Mouse (Mus musculus) cerebellum, postnatal 14 days (tissue): Measurements from ENCODE around the gene Slc50a1.

Experiments used
- DNase-seq, 2 experiments: peaks; one replicate each; pipeline ENCODE4 v3.0.0; 2021; ENCODE audit warnings: mixed read lengths in 2 of 2

Slc50a1 gene

GRCm38 (mm10) chr3:89270051-89270755, at the start of gene Slc50a1:
TSS of gene Slc50a1 (minus strand) at chr3:89270570.
- peak; percentile 92 to 93 for DNase-seq

DNA sequence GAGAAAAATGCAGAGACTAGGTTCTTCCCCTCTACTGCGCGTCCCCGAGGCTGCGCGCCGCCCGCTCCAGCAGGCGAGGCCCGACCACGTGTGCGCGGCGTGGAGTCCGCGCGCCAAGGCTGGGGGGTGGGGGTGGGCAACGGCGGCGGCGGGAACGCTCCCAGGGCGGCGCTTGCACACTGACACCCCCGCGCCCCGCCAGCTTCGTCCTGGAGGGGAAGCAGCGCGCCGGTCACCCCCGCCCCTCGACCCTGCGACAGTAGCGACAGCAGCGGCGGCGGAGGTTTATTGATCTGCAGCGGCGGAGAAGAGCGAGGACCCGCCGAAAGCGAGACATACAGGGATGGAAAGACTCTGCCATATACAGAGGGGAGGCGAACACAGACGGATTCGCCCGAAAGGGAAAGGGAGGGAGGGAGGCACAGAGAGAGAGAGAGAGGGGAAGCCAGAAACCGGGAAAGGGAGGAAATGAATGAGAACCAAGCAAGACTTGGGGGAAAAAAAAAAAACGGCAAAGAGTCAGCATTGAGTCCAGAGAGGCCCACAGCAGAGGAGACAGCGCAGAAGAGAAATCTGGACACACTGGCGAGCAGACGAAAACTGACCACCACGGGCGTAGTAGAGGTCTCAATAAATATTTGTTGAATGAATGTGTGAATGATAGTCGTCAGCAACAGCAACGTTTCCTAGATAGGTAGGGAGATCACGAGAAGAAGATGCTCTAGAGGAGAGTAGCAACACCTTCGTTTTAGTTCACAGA, 49.4 kb upstream of the Slc50a1 start:
- peak in 1 of 2 experiments; percentile 39 for DNase-seq

- peak in 1 of 2 experiments; percentile 45 for DNase-seq
Observed at GRCm38 (mm10) chr3:89318971-89319590, 48.7 kb upstream of the Slc50a1 start.

DNA sequence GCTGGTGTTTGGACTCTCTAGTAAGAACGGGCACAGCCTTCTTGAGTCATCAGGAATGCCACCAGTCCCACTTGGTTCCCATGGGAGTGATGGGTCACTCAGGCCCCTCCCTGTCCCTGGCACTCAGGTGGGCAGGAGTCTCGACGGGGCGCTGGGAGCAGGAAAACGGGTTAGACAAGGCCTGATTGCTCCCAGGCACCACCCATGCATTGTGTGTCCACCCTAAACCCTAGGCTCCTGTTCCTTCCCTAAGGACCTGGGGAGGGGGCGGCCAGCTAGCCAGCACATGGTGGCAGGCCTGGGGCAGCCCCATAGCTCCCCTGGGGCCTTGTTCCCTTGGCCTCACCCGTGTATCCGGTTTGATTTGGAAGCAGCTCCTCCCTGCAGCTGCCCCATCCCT, 47.9 kb upstream of the Slc50a1 start:
- DNase-seq = peak in 1 of 2 experiments; percentile 20

DNA sequence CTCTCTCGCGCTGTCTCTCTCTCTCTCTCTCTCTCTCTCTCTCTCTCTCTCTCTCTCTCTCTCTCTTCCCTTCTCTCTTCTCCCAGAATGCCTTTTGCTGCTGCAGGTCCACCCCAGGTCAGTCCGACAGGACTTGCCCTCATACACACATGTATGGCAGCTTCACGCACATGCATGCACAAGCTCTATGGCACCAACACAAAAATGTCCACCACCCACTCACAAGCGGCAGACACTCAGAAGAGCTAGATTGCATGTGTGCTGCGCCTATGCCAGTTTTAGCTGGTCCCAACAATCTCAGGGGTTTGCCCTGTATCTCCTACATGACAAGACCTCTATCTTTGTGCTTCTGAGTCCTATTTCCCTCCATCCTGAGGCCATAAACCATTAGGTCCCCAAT, 46.9 kb upstream of the Slc50a1 start:
- DNase-seq = no peak

GRCm38 (mm10) chr3:89316833-89317232, 46.5 kb upstream of the Slc50a1 start:
- DNase-seq = peak; percentile 93 to 94

DNA sequence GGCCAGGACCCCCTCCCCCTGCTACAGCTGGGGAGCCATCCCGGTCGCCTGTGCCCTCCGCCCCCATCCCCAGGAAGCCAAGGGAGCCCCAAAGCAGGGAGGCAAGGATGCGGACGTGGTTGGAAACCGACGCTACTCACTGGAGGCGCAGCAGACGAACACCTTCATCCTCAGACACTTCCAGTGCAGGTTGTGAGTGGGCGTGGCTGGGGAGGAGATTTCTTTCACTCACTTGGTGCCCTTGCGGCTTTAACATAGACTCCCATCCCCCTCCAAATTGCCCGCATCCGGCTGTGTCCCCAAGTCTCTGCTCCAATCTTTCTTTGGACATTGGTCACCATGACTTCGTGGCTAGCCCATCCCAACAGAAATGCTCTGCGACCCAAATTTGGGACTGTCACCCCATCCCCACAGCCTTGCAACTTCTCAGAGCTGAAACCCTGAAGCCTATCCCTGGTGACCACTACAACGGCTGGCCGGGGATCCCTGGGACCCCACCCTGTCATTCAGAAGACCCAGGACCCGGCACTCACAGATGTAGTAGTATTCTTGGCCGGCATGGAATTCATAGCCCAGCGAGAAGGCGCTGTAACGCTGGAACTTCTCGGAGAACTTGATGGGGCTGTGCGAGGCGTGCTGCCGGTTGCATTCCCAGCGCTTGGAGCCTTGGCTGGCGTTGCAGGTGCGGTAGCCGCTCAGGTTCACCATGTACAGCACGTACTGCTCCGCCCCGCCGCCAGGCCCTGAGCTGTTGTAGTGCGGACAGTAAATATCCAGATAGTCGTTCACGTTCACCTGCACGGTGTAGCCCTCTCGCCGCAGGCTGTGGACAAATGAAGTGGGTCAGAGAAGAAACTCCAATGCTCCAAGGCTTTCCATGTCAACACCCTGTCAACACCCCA, 45.8 kb upstream of the Slc50a1 start:
- peak in 1 of 2 experiments; percentile 41 for DNase-seq

DNA sequence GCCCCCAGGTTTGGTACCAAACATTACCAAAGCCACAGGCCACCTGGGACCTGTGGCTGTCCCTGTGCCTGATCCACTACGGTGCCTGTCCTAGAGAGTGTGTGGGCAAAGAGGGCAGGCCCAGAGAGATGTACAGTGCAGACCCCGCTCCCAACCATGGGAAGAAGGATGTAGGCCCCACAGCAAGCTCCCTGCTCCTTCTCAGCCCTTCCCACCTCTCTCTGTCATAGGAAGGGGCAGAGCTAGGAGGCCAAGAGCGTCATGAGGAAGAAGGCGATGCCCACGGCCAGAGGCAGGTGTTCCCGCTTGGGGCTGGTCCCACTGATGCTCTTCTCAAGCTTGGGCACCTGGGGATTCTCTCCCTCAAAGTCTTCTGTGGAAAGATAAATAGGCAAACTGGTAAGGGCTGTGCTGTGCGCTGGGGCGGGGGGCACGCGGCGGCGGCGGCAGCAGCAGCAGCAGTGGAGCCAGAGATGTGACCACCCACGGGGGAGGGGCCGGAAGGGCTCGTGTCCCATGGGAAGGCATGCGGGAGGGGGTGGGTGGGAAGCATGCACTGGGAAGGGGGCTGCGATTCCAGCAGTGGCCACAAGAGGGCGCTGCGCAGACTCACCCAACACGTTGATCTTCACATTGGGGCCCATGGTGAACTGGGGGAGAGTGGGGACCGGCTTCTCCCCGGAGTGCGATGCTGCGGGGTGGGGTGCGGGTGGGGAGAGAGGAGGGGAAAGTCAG, 45.0 kb upstream of the Slc50a1 start:
- DNase-seq = peak; percentile 83 to 93

DNA sequence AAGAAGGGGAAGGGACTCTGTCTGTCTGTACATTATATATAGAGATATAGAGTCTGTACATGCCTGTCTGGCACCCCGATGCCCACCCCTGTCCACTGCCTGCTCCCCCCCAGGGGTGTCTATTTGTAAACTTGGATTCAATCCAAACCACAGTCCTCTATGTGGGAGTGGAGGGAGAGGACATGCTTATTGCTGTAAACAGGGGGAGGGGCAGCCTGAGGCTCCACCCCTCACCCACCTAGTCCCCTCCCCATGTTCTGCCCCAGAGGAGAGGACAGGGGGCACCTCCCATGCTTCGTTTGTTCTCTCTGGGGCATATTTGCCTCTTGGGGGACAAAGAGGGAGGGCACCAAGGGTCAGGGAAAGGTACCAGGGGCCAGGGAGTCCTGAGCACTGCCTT, 44.4 kb upstream of the Slc50a1 start:
- no peak for DNase-seq

GRCm38 (mm10) chr3:89314340-89314739, 44.0 kb upstream of the Slc50a1 start:
- no peak for DNase-seq

DNA sequence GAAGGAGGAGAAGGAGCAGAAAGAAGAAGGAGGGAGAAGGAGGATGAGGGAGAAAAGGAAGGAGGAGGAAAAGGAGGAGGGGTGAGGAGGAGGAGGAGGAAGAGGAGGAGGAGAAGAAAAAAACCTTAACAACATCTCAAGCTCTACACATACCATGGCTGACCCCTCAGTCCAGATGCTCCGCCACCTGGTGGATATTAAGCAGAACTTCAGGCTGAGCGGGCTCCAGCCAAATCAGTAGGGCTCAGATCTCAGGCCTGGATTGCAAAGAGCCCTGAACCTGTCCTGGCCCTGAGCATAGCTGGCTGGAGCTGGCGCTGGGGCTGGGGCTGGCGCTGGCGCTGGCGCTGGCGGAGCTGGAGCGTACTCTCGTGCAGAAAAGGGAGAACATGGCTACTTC, 37.7 kb upstream of the Slc50a1 start:
- DNase-seq = peak; percentile 84

- DNase-seq = no peak
Observed at GRCm38 (mm10) chr3:89305551-89306325, 35.4 kb upstream of the Slc50a1 start.

DNA sequence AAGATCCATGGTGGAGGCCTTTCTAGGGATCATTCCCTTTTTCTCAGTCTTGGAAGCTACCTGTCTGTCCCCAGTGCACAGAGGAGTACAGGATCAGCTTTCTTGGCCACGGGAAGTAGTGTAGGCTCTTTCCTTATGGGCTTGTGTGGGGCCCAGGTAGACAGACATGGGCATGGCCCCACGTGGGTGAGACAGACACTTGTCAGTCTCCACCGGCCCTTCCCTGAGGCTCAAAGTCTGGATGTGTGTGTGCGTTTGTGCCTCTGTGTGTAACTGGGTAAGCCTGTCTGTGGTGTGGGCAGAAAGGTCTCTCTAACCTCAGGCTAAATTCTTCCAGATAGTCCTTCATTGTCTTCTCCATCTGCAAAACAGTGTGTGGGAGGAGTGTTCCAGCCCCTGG, 34.7 kb upstream of the Slc50a1 start:
- DNase-seq = no peak

DNA sequence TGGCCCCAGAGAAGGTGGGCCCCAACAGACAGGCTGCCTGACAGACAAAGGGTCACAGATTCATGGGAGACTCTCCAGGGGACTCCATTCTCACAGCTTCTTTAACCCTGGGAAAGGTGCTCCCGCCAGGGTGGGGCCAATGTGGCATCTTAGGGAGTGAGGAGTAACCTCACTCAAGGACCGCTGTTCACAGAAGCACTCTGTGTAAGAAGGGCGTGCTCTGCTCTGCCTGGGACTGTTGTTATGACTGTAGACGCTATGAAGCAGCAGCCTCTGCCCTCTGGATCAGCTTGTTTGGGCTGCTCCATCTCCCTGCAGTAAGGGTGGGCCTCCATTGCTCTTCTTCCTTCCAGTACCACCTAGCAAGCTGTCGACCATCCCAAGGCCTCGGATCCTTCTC, 34.1 kb upstream of the Slc50a1 start:
- DNase-seq = no peak

- DNase-seq = no peak
Observed at GRCm38 (mm10) chr3:89300514-89300913, 30.1 kb upstream of the Slc50a1 start.

DNA sequence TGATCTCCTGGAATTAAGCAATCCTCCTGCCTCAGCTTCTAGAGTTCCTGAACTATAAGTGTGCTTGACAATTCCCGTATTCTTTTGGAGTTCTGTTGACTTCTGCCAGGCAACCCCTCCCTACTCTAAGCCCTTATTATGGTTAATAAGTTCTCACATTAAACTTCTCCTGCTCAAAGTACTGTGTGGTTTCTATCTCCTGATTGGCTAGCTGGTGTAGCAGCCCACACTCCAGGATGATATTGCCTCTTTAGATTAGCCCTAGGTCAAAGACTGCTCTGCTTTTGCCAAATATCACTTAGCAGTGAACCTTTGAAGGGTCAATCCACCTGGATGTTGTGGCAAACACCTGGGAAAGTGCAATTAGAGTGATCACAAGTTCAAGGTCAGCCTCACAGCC, 29.7 kb upstream of the Slc50a1 start:
- no peak for DNase-seq

DNA sequence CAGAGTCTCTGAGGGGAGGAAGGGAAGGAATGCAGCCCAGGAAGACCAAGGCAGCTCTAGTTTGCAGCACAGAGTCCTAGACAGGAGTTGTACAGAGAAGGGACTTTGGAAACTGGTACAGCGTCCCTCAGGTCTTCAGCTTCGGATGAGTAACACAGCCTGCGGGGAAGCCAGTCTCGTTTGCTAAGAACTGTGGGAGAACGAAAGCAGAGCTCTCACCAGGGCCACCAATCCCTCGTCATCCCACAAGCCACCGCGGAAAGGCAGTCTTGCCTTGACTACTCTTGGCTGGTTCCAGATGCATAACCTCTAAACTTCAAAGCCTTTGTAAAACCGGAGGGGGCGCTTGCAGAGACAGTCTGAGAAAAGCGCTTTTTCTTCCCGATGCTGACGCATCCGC, 29.1 kb upstream of the Slc50a1 start:
- DNase-seq = no peak

GRCm38 (mm10) chr3:89298908-89299307, 28.5 kb upstream of the Slc50a1 start:
- no peak for DNase-seq

- no peak for DNase-seq
Observed at GRCm38 (mm10) chr3:89296761-89297396, 26.5 kb upstream of the Slc50a1 start.

GRCm38 (mm10) chr3:89295685-89296230, 25.4 kb upstream of the Slc50a1 start:
- no peak for DNase-seq
